Comparison of ENCODE assay signal across 14 mouse cellular contexts in the genomic region with DNA sequence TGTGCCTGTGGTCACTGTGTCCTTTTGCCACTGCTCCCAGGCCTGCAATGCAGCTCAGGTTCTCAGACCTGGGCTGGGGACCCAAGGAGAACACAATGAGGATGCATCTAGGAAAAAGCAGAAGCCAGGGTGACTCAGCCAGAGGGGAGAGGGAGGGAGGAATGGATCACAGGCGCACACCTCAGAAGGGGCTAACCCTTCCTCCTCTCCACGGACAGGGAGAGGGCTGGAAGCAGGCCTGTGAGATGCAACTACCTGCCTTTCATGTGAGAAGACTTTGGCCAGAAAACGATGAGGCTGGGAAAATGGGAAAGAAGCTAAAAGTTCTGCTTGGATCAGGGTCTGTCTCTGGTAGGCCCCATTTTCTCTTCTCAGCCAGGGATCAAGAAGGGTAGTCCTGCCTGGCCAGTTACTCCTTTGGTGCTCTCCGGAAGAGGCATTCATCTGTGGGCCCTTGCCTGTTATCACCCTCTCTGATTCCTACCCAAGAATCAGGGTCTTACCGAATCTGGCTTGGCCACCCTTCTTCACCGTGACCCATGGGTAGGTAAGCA. TPM values are rescaled to one million over a fixed set of nuclear protein-coding genes. Genes with fewer than 3 reads are reported as not detected.
A peak's percentile ranks its signal among the peaks of the same experiment; 100 is the strongest.
DNase-seq lines count a peak whose midpoint lies in the region; ATAC-seq and TF ChIP-seq lines count a peak whose summit lies in the region.
"Had no signal": no experiment of that assay in that cellular context is flagged by ENCODE, and none has a peak within 500 bp of the region (broad histone marks: within the 10 kb centered on the region; RNA-seq: fewer than 3 reads in every experiment).

No protein-coding gene starts in this region.

- H3K36me3 ChIP-seq in testis, adult 2 months (ENCODE audit: control insufficient read depth, insufficient read depth, low read length), result no peaks in the 10 kb centered on the region
- H3K36me3 ChIP-seq in hindbrain, embryonic 11.5 days (ENCODE audit: control insufficient read depth, insufficient read depth, low read length), result peaks cover 2% of the 10 kb centered on the region; the same call in 1 of the 2 replicates

- no peak for TF ChIP-seq POLR2A in testis, adult 2 months (IDR thresholded peaks at IDR 0.05; ENCODE audit: control insufficient read depth, low read depth, low read length)

- no peak overlapping the region for H3K27ac ChIP-seq in testis, adult 2 months (ENCODE audit: control insufficient read depth, insufficient read depth, low read depth, low read length)
- peak overlapping the region; percentile 95 for H3K27ac ChIP-seq in hindbrain, embryonic 11.5 days (ENCODE audit: low read depth, low read length)

- peak overlapping the region; percentile 37 for H3K4me2 ChIP-seq in hindbrain, embryonic 11.5 days (replicated peaks; ENCODE audit: low read depth, low read length)

- H3K9me3 ChIP-seq in hindbrain, embryonic 11.5 days (ENCODE audit: control insufficient read depth, low read length), result no peaks in the 10 kb centered on the region

- WGBS in hindbrain, embryonic 11.5 days, result 53% methylated on average over 6 of the region's 6 CpGs

- H3K27me3 ChIP-seq in testis, adult 2 months (ENCODE audit: control insufficient read depth, insufficient read depth, low read length), result no peaks in the 10 kb centered on the region
- no peaks in the 10 kb centered on the region for H3K27me3 ChIP-seq in hindbrain, embryonic 11.5 days (ENCODE audit: control insufficient read depth, insufficient read depth, low read length)
- H3K27me3 ChIP-seq: CH12.LX had no signal

- H3K4me1 ChIP-seq in testis, adult 2 months (ENCODE audit: control insufficient read depth, insufficient read depth, low read length), result peaks cover 14% of the 10 kb centered on the region
- peaks cover 61% of the 10 kb centered on the region for H3K4me1 ChIP-seq in hindbrain, embryonic 11.5 days (replicated peaks; ENCODE audit: control insufficient read depth, insufficient read depth, low read length)

- H3K4me3 ChIP-seq in testis, adult 2 months (ENCODE audit: control insufficient read depth, low read depth, low read length), result peak overlapping the region; percentile 25
- H3K4me3 ChIP-seq in hindbrain, embryonic 11.5 days (ENCODE audit: low read depth, low read length), result no peak overlapping the region

- no peak for ATAC-seq in hindbrain, embryonic 11.5 days (ENCODE audit: low FRiP score)
- ATAC-seq in megakaryocyte progenitor cell, adult 5-6 weeks (replicated peaks; ENCODE audit: poor library complexity), result peak; percentile 57; the same call in 1 of the 2 replicates
- ATAC-seq in activated CD4-positive, CD25-positive, alpha-beta regulatory T cell, adult 4 months, result no peak

- no peak for TF ChIP-seq CTCF in testis, adult 2 months (IDR thresholded peaks at IDR 0.05; ENCODE audit: control insufficient read depth, insufficient read depth, insufficient replicate concordance, low read depth, low read length)

- peak overlapping the region; percentile 40; the same call in 1 of the 2 replicates for H3K9ac ChIP-seq in hindbrain, embryonic 11.5 days (ENCODE audit: low read depth, low read length)

- no peak for DNase-seq in testis, postnatal 10 days (ENCODE audit: low spot score)
- DNase-seq in hindbrain, embryonic 11.5 days (ENCODE audit: low spot score), result peak; percentile 43
- no peak for DNase-seq in urinary bladder, postnatal 36 days (ENCODE audit: low spot score in 2 of 2)
- DNase-seq in adrenal gland, adult (ENCODE audit: inconsistent age in 2 of 2, low spot score in 1 of 2), result no peak
- no peak for DNase-seq in left cerebral cortex, adult 18-20 months (ENCODE audit: low spot score in 2 of 2)
- DNase-seq: kidney, adult 9 months; right cerebral cortex, postnatal 25 days had no signal

RNA-seq across cellular contexts. Expression of a gene that starts 10.7 kb away (rescaled TPM):
- 2.6 and 4.6 TPM in 2 replicates for polyA plus RNA-seq in testis, adult 2 months (2012; rRNA removed)
- 60.3 and 61.6 TPM in 2 replicates for polyA plus RNA-seq in hindbrain, embryonic 11.5 days (2014; fragmentation: Nextera tagmentation; extraction: Ambion mirVana)
- total RNA-seq in megakaryocyte progenitor cell, adult 5-6 weeks (2015), result 1.9 and 3.3 TPM in 2 replicates
- total RNA-seq in megakaryocyte progenitor cell, adult 5-6 weeks (2017), result 1.1 and 1.7 TPM in 2 replicates
- polyA plus RNA-seq in activated CD4-positive, CD25-positive, alpha-beta regulatory T cell, adult 4 months (2017; shearing (Covaris generic)), result 1 to 10 TPM in 1 of 2 experiments, under 1 TPM in 1; 0.62 to 1.0 TPM
- 10 to 100 TPM; 10.2 to 13.7 TPM for total RNA-seq in left cerebral cortex, adult 18-20 months (2021)

RNA-seq across cellular contexts. Expression of a gene that starts 39.8 kb away (rescaled TPM):
- 0.24 and 0.33 TPM in 2 replicates for polyA plus RNA-seq in testis, adult 2 months (2012; rRNA removed)
- 20.5 and 22.3 TPM in 2 replicates for polyA plus RNA-seq in hindbrain, embryonic 11.5 days (2014; fragmentation: Nextera tagmentation; extraction: Ambion mirVana)
- total RNA-seq in megakaryocyte progenitor cell, adult 5-6 weeks (2015), result not detected in 2 replicates
- not detected in 2 replicates for total RNA-seq in megakaryocyte progenitor cell, adult 5-6 weeks (2017)
- polyA plus RNA-seq in activated CD4-positive, CD25-positive, alpha-beta regulatory T cell, adult 4 months (2017; shearing (Covaris generic)), result not detected
- under 1 TPM; 0.28 to 0.40 TPM for total RNA-seq in left cerebral cortex, adult 18-20 months (2021)
- total RNA-seq: CH12.LX; gastrocnemius, adult 8-10 months had no signal
- polyA plus RNA-seq: heart, embryonic 16.5 days; lung, embryonic 16.5 days had no signal

Comparison
In these comparisons a context has a peak if more than half of its experiments do, and no peak if none do; other contexts are left out.
1. RNA of a gene that starts 10.7 kb away (polyA plus RNA-seq): 60.3 to 61.6 TPM in hindbrain, embryonic 11.5 days; 2.6 to 4.6 TPM in testis, adult 2 months and 0.62 to 1.0 TPM in activated CD4-positive, CD25-positive, alpha-beta regulatory T cell, adult 4 months; every median in the first group is over 10 times any median in the second.
2. RNA of a gene that starts 39.8 kb away (polyA plus RNA-seq): 20.5 to 22.3 TPM in hindbrain, embryonic 11.5 days; 0.24 to 0.33 TPM in testis, adult 2 months and not detected in activated CD4-positive, CD25-positive, alpha-beta regulatory T cell, adult 4 months; every median in the first group is over 10 times any median in the second.